Mouse (Mus musculus) ovary, postnatal 36 days (tissue): Measurements from ENCODE around the gene Hist1h2af.
"Not testable (repeated sequence)": the region's sequence is repeated elsewhere in the genome, so short reads cannot be mapped to it uniquely, and the experiment has no call there.

ENCODE experiments used
- DNase-seq: peaks from one replicate; pipeline ENCODE4 v3.0.0; 2022; ENCODE audit warnings: low spot score, mixed read lengths

Gene Hist1h2af

GRCm38 (mm10) chr13:23555839-23556416 lies 22.2 kb downstream of the Hist1h2af start:
- DNase-seq: peak; percentile 47

GRCm38 (mm10) chr13:23556906-23557305 lies 23.2 kb downstream of the Hist1h2af start:
- DNase-seq: no peak

GRCm38 (mm10) chr13:23560699-23561098 lies 27.0 kb downstream of the Hist1h2af start:
- not testable (repeated sequence) for DNase-seq

- DNase-seq: not testable (repeated sequence)
These were observed 27.8 kb downstream of the Hist1h2af start for GRCm38 (mm10) chr13:23561531-23561882.

GRCm38 (mm10) chr13:23561883-23562659 lies 28.4 kb downstream of the Hist1h2af start, which contains the start of gene Hist1h3e:
Gene Hist1h3e (minus strand): TSS chr13:23562369.
- peak; percentile 91 for DNase-seq

DNA sequence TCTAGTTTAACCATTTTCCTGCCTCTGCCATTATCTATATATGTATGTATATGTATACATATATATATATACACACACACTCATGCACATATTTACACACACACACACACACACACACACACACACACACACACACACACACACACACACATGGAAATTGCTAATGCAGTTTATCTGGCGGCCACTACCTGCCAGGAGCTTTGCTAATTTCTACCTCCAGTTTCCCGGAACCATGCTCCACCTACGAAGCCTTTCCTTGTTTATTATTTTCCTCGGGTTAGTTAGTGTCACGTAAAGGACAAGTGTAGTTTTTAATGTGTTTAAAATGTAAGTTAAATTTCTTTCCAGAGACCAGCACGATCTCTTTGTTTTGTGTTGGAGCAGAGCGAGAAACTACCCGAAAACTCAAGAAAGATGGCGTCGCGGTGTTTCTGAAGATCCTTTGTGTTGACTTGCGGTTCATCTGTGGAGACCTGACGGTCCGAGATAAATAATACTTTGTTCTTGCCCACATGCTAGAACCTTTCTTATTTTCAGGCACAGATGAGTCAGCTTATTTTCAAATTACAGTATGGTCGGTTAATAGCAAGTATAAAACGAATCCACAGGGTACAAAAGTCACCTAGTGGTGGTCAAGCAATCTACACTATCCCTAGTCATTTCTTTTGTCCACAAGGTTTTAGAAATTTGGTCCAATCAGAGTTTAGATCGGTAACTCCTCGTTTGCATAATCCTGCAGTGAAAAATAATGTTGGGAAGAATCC lies 29.2 kb downstream of the Hist1h2af start:
- no peak for DNase-seq

DNA sequence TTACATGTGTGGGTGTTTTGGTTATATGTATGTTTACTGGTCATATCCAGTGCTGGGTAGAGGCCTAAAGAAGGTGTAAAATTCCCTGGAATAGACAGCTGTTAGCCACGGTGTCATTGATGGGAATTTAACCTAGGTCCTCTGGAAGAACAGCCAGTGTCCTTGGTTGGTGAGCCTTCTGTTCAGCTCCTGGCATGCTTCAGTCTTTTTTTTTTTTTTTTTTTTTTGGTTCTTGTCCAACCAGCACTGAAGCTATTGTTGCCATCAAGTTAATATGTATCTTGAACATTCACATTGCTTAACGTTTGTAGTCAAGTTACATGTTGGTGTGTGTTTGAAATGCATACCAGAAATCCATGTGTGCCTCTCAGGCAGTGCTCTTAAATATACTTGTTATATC lies 30.8 kb downstream of the Hist1h2af start:
- DNase-seq: no peak

DNA sequence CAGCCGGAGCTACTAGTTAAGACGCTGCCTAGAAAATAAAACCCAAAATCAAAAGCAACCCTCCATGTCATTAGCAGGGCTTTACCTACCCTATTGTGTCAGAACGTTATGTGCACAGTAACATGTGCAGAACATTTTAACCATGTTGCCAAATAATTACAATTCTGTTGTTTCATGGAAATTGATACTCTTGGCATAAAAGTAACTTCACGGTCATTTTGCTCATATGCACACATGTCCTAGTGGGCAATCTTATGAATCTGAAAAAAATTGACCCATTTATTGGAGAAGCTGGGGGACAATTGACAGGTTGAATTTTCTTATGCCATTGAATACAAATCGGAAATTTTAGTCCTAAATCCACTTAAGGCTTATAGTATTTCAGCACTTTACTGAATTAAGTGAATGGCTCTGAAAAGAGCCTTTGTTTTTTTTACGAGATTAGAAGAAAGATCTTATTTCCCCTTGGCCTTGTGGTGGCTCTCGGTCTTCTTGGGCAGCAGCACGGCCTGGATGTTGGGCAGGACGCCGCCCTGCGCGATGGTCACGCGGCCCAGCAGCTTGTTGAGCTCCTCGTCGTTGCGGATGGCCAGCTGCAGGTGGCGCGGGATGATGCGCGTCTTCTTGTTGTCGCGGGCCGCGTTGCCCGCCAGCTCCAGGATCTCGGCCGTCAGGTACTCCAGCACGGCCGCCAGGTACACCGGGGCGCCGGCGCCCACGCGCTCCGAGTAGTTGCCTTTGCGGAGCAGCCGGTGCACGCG lies 36.7 kb downstream of the Hist1h2af start:
- DNase-seq: not testable (repeated sequence)

DNA sequence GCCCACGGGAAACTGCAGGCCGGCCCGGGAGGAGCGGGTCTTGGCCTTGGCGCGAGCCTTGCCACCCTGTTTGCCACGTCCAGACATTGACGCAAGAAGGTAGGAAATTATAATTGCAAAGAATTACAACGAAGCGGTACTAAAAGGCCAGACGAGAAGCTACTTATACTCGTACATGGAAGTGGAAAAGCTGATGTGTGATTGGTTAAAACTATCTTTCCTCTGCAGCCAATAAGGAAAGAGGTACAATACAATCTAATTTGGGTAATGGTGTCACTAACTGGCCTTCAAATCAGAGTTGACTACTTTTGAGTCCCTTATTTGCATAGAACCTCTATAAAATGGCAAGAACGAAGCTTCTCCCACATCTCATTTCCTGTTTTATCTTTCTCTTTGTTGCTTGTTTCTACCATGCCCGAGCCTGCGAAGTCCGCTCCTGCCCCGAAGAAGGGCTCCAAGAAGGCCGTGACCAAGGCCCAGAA lies 37.4 kb downstream of the Hist1h2af start, which contains the start of the genes Hist1h2ae and Hist1h2bg:
Hist1h2ae (minus strand) TSS at position 199 of the 482 bp plus-strand sequence.
Hist1h2bg (plus strand) TSS at position 375 of the 482 bp plus-strand sequence.
- DNase-seq: peak; percentile 69

- DNase-seq: not testable (repeated sequence)
These were observed 38.0 kb downstream of the Hist1h2af start for GRCm38 (mm10) chr13:23571504-23572217.

- no peak for DNase-seq
These were observed 38.7 kb downstream of the Hist1h2af start for GRCm38 (mm10) chr13:23572218-23573033.

DNA sequence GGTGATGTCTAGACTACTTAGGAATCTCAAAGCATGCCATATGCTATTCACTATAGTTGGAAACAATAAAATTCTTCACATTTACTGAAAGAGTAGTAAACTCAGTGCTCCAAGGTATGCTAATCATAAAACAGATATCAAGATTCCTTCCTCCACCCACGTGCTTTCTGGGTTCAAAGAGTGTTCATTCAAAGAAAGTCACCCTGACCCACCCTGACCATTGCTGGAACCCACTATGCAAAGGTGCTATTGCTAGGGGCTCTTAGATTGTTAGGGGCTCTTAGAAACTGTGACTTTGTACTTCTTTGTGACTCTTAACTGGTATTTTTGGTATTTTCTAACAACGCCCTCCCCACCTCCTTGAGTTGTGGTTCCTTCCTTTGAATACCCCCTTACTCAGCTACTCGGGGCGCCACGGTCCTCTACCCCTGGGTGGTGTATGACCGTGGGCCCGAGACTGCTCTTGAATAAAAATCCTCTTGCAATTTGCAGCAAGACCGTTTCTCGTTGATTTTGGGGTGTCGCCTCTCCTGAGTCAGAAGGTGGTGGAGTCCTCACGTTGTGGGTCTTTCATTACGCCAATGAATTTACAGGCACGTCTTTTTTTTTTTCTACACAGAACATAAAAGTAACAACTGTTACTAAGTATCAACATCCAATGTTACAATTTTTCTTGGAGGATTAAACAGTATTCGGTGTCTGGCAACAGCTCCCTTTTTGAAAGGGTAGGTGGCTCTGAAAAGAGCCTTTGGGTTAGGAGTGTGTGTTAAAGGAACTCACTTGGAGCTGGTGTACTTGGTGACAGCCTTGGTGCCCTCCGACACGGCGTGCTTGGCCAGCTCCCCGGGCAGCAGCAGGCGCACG lies 39.6 kb downstream of the Hist1h2af start:
- DNase-seq: not testable (repeated sequence)

DNA sequence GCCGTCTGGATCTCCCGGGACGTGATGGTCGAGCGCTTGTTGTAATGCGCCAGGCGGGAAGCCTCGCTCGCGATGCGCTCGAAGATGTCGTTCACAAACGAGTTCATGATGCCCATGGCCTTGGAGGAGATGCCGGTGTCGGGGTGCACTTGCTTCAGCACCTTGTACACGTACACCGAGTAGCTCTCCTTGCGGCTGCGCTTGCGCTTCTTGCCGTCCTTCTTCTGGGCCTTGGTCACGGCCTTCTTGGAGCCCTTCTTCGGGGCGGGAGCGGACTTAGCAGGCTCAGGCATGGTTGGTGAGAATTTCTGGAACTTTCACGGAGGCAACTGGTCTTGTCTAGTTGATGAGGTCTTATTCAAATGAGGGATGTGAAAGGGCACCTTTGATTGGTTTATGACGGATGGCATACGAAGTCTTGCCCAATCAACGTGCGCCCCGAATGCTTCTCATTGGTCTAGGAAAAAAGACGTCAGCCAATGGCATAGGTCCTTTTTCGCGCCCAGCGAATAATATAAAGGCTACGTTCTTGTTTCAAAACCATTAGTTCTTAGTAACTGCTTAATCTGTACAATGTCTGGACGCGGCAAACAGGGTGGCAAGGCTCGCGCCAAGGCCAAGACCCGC lies 40.3 kb downstream of the Hist1h2af start, which contains the start of the genes Hist1h2bf and Hist1h2ad:
Hist1h2bf (minus strand) TSS at position 299 of the 627 bp plus-strand sequence.
Hist1h2ad (plus strand) TSS at position 484 of the 627 bp plus-strand sequence.
- DNase-seq: peak; percentile 75

- not testable (repeated sequence) for DNase-seq
These were observed 41.0 kb downstream of the Hist1h2af start for GRCm38 (mm10) chr13:23574546-23575170.

DNA sequence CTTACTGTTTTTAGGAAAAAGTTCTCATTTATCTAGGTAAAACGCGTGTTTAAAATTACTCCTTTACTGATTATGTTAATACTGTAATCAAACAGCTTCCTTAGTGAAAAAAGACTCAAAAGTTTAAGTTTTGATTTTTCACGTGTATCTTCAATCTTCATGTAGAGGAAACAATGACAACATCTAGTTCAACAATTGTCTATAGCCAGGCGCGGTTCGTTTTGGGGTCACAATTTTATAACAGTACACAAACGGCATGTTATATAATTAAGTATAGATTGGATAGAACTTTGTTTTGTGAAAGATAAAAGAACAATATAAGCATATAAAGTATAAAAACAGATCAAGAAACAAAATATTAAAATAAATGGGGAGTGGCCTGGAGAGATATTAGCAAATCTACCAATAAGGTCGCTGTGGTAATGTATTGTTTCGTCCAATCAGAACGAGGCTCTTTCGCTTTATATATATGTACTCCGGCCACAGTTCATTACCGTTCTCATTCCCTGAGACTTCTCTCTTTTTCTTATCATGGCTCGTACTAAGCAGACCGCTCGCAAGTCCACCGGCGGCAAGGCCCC lies 41.7 kb downstream of the Hist1h2af start, which contains the start of gene Hist1h3d:
Hist1h3d (plus strand) TSS at position 493 of the 581 bp plus-strand sequence.
- DNase-seq: no peak

DNA sequence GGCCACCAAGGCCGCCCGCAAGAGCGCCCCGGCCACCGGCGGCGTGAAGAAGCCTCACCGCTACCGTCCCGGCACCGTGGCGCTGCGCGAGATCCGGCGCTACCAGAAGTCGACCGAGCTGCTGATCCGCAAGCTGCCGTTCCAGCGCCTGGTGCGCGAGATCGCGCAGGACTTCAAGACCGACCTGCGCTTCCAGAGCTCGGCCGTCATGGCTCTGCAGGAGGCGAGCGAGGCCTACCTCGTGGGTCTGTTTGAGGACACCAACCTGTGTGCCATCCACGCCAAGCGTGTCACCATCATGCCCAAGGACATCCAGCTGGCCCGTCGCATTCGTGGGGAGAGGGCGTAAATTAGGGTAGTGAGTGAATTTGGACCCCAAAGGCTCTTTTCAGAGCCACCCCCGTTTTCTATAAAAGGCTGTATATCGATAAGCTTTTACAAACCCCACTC lies 42.2 kb downstream of the Hist1h2af start:
- not testable (repeated sequence) for DNase-seq

DNA sequence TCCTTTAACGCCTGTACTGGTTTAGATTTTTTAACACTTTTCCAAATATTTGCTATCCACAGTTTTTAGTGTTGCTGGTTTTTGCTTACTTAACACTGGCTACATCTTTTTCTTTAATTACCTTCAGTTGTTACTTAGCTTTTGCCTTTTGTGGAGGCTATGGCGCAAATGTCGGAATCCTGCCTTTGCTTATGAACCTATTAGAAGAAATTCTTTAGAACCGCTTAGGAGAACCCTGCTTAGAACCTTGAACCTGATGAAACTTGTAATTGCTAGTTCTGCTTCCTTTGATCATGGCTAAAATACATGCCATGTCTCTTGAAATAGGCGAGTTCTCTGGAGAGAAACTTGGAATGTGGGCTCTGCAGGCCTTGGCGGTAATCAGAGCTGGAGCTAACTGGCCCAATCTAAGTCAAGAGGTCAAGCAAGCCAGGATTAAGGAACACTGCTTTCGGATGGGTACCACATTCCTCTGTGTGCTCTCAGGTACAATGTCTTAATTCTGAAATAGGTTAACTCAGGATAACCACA lies 42.7 kb downstream of the Hist1h2af start:
- no peak for DNase-seq
